Mouse (Mus musculus) granulocyte monocyte progenitor cell, adult 5-6 weeks (primary cell): Measurements from ENCODE around the gene Fscn2. TPM values are rescaled to one million over a fixed set of nuclear protein-coding genes. Genes with fewer than 3 reads are reported as not detected.

ENCODE experiments used
- ATAC-seq: replicated peaks from 2 replicates; pipeline ENCODE4 v1.8.0; 2016; ENCODE audit warnings: mild to moderate bottlenecking, moderate TSS enrichment, inconsistent platforms; ENCODE audit not compliant: poor library complexity, severe bottlenecking
- total RNA-seq, 2 experiments: library from RNA; stranded (forward) in 1 of 2; stranded (reverse) in 1 of 2; fragments of 200-712, 200-1000 nt in 1 of 2; fragments of >200 nt in 1 of 2; fragmentation: Nextera tagmentation in 1 of 2; gene quantifications; 2 replicates each; pipeline ENCODE4 v1.2.3; 2014 to 2017

Gene Fscn2
- total RNA-seq, 2 experiments from 2014 or later: not detected

DNA sequence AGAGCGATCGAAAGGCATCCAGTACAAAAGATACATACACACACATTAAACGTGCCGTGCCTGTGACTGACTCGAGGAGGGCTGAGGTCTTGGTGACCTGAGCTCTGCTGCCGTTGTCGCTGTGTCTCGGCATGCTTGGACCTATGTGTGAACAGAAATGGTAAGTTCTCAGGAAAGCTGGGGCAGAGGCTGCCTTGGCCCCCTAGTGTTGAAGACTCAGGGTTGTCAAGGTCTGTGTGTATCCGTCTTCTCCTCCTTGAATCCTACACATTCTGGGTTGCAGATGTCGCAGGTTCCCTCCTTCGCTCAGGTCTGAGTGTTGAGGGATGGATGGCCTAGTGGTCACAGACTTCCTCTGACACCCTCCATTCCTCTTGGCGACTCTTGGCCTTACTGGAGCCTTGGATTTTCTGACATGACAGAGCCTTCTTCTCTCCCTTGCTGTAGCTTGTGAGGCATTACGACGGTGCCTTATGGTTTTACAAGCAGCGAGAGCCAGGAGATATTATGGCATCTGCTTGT, 5.0 kb upstream of the Fscn2 start:
- ATAC-seq: no peak

DNA sequence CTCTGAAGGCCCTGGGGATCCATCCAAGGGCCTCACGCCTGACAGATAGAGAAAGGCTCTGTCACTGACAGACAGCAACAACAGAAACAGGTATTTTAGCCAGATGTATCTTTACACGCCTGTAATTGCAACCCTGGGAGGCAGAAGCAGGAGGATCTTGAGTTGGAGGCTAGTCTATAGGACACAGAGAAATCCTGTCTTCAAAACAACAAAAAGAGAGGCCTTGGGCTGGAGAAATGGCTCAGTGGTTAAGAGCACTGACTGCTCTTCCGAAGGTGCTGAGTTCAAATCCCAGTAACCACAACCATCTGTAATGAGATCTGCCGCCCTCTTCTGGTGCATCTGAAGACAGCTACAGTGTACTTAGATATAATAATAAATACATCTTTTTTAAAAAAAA, 4.4 kb upstream of the Fscn2 start:
- ATAC-seq: no peak

DNA sequence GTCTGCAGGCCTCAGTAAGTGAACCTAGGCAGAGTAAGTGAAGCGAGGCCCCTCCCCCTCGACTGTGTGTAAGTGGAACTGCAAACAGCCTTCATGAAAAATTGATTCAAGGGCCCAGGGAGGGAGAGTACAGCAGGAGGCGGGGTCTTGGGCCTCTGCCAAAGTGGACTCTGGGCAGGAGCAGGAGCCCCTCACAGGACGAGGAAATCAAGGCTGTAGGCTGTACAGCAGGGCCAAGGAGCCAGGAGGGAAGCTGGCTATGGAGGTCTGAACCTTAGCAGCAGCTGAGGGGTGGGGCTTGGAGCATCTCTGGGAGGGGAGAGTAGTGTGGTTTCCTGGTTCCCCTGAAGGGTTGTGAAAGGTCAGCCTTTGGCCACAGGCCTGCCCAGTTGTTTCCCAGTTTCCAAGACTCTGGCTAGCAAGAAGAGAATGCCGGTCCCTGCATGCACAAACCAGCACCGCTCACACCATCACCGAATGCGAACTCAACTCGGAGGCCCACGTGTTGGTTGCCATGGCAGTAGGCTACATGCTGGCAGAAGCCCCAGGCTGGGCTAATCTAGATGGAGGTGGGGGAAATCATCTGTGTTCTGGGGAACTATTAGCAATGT, 3.4 kb upstream of the Fscn2 start:
- peak; percentile 48 for ATAC-seq

DNA sequence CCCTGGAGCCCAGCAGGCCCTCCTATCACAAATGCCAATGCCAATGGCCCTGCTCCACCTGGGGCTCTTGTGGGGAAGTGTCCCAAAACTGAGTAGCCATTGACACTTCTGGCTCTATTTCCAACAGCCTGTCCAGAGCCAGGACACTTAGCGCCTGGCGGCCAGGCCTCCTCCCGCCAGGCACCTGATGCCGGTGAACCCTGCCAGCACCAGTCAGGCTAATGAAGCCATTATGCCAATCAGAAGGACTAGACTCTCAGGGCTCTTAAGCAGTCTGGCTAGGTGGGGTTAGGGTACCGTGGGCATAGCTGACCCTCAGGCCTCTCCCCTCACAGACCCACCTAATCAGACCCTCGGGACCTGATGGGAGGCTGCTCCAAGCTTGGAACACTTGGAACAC, 1.9 kb upstream of the Fscn2 start:
- no peak for ATAC-seq

DNA sequence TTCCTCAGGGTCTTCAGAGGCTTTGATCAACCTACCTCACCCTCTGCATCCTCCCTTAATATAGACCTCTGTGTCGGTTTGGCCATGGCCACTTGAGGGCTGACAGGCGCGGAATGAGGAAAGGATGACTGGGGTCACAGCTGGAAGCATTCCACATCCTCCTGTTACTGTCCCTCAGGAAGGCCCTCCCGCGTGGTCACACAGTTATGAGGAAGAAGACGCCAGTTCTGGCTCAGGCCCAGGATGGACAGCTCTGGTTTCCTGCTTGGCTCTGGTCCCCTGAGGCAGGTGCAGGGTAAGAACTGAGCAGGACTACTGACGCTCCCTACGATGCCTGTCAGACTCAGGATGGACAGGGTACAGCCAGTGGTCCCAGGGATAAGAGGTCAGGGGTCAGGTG, 1.3 kb upstream of the Fscn2 start:
- ATAC-seq: peak; percentile 48

DNA sequence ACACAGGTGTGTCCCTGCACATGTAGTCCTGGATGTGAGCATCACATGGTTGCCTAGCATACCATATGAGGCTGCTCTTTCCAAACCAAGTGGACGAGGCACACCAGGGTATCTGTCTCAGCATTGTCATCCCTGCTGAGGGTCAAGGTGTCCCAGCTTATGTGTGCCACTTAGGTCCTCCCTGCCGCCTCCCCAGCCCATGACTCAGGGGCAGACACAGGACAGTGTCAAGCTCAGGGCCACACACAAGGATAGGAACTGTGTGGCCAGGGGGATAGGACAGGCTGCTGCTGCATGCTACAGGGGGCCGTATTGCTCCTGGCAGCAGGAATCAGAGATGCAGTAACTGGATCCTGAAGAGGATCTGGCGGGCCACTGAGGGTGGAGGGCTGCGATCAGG, 579 bp upstream of the Fscn2 start:
- ATAC-seq: no peak

DNA sequence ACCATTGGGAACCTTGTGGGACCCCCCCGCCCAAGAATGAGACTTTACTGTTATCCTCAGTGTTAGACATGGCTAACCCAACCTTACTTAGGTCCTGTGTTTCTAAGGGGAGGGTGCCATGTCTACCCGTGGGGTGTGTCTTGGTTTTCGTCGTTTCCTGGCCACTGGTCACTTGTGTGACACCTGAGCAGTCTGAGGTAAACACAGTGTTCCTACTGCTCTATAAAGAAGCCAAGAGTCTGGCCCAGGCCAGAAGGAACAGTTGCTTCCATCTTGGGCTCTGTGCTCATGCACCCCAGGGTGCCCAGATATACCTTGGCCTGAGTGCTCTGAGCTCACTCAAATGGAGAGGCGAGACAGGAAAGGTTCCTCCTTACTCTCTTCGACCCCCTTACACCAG, 1.6 kb downstream of the Fscn2 start:
- no peak for ATAC-seq

DNA sequence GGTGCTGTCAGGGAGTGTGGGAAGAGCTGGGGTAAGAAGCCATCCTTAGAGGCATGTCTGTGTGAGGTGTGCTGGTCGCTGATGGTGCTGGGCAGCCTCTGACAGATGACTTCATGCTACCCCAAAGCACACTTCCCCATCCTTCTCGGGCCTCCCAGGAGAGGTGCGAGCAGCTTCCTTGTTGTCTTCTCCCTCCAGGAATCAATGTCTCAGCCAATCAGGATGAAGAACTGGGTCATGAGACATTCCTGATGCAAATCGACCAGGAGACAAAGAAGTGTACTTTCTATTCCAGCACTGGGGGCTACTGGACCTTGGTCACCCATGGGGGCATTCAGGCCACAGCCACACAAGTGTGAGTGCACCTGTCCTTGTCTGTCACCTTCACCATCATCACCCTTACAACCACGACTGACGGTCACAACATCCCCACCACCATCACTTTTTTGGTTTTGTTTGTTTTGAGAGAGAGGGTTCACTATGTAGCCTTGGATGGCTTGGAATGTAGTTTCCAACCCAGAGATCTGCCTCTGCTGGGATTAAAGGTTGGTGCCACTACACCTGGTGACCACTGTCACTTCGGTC, 5.2 kb downstream of the Fscn2 start:
- ATAC-seq: no peak

DNA sequence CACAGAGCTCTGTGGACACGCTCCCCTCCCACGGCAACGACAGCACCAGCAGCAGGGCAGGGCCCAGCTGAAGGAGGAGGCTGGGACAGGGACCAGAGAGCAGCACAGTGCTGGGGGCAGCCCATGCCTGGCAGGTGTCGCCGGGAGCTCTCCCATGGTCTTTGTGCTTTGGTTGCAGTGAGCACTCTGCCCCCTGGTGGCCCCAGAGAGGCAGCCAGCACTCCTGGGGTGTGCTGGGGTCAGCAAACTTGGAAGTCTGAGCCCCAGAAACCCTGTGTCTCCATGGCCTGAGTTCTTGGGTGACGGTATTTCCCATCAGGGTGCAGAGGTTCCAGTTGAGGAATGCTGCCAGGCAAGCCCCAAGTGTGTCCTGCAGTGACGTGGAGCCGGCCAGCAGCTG, 8.3 kb downstream of the Fscn2 start:
- ATAC-seq: peak; percentile 66

DNA sequence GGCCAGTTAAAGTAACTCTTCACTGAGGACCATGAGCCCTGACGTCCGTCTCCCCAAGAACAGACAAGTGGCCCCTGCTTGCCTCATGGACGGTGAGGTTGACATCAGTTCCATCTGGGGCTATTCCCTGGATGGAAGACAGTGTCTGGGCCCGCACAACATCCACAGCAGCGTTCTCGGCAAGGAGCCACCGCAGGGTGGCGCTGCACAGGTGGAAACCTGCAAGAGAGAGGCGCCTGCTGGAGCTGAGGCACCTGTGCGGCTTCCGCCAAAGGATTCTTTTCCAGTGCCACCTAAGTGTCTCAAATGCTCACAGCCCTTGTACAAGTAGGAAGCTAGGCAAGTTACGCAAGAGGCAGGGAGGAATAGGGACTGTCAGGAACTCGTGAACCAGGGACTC, 11.7 kb downstream of the Fscn2 start:
- no peak for ATAC-seq

DNA sequence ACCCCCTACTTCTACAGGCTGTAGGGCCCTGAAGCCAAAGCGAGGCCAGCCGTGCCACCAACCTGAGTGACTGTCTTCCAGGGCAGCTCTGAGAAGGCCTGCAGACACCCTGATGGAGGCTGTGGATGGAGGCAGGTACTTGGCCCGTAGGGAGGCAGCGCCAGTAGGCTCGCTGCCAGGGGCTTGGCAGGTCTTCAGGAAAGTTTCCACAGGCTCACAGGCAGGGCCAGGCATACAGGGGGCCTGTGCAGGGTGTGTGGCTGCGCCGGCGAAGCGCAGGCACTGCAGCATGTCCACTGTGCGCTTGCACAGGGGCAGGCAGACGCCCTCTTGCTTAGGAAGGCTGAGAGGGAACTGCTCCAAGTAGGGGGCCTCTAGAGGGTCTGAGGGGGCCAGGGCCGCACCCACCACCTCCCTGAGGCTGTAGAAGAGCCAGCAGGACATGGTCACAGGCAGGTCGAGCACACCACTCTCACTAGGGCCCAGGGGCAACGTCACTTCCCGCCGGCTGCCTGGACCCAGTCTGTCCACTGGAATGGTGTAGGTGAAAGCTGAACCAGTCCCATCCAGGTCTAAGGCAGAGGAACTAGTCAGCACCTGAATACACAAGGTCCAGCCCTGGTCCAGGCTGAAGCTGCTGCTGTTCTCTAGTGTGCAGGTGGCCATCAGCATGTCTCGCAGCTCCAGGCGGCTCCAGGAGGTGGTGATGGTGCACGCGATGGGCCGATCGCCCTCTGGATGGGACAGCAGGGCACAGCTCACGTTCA, 12.7 kb downstream of the Fscn2 start:
- no peak for ATAC-seq

DNA sequence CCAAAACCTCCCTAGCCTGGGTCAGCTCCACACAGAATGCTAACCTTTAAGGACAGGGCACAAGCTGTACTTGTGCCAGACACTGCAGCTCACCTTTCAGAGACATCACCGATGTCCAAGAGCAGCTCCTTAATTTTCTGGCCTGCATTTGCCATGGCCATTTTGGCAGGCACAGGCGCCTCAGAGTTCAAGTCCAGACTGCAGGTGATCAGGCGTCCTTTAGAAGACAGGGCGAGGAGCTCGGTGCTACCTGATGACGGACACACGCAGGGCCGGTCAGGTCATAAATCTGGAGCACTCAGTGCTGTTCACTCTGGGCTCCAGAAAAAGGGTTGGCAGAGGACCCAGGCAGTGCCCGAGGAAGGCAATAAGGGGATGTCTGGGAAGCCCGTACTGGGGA, 14.0 kb downstream of the Fscn2 start:
- ATAC-seq: no peak

DNA sequence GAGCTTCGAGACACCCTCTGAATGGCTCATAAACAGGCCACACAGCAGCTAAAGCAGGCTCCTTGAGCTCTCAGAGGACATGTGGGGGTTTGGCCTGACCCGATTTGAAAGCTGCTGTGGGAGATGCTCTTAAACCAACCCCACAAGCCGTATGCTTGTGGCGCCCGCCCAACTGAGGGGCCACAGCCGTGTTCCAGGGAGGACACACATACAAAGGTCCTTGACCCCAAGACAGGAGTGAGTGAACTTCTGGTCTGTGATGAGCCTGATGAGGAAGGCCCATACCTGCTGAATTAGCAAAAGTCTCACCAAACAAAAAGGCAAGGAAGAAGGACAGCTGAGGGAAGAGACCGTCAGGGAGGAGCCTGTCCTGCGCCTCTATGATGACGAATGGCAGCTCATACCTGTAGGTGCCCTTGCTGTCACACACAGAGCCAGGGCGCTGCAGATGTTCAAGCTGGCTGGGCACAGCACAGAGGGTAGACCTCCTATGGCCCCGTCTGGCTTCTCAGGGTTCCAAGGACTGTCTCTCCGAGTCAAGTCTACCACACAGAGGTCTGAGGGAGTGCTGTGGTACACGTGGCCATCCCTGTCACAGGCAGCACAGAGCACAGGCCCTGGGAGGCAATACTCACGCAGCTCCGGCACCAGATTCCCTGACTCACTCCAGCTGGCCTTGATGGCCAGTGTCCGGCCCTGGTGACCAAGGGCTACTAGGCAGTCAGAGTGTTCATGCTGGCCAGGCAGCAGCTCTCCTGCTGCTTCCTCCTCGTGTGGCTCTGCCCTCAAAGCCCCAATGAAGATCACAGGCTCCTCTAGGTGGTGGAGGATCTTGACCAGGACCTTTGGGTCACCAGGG, 15.2 kb downstream of the Fscn2 start:
- ATAC-seq: no peak

DNA sequence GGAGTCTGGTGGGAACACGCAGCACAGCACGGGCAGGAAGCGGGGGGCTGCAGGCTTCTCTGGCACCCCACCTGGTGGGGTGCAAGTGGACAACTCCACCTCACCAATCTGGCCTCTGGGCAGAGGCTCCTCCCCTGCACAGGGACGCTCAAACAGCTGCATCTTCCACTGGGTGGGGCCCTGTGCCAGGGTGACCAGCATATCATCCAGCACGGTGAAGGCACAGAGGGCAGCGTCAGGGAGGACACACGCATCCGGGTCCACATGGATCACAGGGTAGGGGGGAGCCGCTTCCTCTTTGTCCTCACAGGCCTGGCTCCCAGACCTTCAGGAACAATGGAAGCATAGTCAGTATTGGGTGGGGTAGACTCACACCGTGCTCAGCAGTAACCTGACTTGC, 16.0 kb downstream of the Fscn2 start:
- ATAC-seq: peak; percentile 13; the same call in 1 of the 2 replicates

DNA sequence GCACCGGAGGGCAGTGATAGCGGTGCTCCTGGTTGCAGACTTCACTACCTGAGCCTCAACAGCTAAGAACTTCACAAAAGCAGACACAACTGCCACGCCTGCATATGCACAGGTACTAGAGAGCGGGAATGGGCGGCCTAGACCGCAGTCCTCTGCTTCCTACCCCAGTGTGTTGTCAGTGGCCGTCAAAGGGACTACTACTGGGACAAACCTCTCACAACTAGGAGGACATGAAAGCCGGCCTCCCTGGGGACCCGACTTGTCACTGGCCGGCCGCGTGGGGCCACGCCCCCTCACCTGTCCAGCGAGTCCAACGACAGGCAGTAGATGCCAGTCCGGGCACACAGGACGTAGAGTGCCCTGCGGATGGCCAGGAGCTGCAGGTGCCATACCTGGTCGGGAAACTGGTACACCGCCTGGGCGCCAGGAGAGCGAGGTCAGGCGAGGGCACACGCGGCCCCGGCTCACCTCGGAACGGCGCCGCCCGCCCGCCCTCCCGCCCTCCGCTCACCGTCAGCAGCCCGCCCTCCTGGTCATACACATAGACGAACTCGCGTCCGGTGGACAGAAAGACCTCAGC, 16.8 kb downstream of the Fscn2 start:
- peak; percentile 13 for ATAC-seq

DNA sequence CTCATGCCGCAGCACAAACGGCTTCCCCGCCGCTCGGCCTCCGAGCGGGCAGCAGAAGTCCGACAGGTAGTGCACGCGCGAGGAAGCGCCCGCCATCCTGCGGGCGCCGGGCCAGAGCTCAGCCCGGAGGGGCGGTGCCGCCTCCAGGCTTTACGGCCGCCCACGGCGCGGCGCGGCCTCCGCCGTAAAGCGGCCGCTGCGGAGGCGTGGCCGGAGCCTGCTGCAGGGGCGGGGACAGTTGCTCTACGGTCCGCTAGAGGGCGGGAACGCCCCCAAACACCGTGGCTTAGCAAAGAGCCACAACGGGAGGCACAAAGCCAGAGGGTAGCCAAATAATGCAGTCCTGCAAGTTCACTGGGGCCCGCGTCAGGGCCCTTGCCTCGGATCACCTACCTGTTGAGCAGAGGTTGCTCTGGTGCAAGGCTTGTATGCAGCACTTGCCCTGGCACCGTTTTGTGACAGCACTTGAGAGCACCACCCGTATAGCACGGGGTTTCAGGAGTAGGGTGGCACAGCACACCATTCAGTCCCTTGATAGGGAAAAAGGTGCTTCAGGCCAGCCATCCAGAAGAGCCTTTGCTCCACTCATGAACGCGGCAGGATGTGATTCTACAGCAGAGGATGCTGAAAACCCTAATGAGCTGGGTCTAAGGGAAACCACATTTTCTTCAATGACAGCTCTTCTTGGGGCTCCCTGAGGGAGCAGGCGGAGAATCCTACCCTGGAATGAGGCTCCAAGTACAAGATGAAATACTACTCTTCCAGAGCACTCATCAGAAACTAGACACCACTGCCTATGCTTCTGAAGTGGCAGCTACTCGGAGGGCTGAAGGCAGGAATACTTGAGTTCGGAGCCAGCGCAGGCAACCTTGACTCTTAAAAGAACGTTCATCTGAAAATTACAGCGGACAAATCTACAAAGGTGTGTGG, 17.5 kb downstream of the Fscn2 start, which contains the start of gene Faap100:
TSS of gene Faap100 (minus strand) at position 154 of the 930 bp plus-strand sequence.
- ATAC-seq: peak; percentile 93

DNA sequence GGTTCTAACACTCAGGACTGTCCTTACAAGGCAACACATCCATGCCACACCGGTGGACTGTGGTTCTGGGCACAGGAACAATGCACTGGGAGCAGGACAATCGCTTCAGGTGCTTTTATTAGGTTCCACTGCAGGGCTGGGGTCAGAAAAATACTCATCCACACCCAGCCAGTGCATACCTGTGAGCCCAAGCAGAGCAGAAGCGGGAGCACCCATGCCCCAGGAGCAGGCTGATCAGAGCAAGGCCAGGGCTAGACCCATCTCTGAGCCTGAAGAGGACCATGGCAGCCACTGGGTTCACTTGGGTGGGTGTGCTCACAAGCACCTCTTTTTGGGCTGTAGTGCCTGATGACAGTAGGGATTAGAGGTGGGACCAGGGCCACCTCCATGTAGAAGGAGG, 18.9 kb downstream of the Fscn2 start:
- ATAC-seq: no peak

DNA sequence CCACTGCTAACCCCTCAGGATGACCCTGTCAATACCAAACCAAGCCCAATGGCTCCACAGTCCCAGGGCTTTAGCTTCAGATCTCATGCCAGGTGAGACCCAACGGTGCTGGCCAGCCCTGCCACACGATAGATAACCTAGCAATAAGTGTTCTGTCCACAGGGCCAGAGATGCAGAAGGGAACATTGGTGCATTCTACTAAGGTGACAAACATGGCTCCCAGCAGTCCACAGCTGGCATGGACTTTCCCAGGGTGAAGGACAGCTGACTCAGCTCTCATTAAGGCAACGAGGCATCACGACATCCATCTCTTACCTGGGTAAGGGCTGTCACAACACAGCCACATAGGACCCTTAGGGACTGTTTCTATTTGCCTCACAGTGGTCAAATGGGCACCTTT, 19.8 kb downstream of the Fscn2 start:
- ATAC-seq: no peak

DNA sequence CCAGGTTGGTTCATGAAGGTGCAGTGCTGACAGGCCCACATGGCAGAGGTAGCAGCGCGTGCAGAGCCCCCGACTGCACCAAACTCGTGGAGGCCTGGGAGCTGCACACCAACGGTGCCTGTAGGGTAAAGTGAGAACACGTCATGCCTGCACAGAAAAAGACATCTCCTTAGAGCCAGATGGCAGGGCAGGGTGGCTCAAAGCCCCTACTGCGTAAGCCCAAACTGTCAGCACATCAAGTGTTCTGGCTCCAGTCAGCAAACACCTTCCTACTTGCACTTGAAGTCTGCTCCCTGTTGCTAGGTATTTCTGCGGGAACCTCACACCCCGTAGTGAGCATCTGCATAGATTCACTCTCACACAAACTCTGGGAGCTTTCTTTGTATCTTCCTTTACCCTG, 21.2 kb downstream of the Fscn2 start:
- ATAC-seq: no peak
